Mouse (Mus musculus) embryo, embryonic 11 days (tissue): Measurements from ENCODE around the gene Eddm3b.
"Not testable (repeated sequence)": the region's sequence is repeated elsewhere in the genome, so short reads cannot be mapped to it uniquely, and the experiment has no call there.

Source experiments
- DNase-seq: peaks from one replicate; pipeline ENCODE4 v3.0.0-alpha.2; 2015

The Eddm3b gene

GRCm38 (mm10) chr14:51145521-51145920 lies 31.3 kb downstream of the Eddm3b start:
- no peak for DNase-seq

GRCm38 (mm10) chr14:51146685-51147084 lies 32.5 kb downstream of the Eddm3b start, which contains the start of gene Rnase1:
Gene Rnase1, minus strand, starts transcription at chr14:51146785.
- DNase-seq: no peak

GRCm38 (mm10) chr14:51148006-51148405 lies 33.8 kb downstream of the Eddm3b start:
- DNase-seq: no peak

GRCm38 (mm10) chr14:51149164-51149563 lies 34.9 kb downstream of the Eddm3b start:
- DNase-seq: no peak

GRCm38 (mm10) chr14:51150206-51150831 lies 36.1 kb downstream of the Eddm3b start:
- DNase-seq: no peak

- no peak for DNase-seq
Observed at GRCm38 (mm10) chr14:51152249-51152870, 38.1 kb downstream of the Eddm3b start.

- no peak for DNase-seq
Observed at GRCm38 (mm10) chr14:51156056-51156735, 42.0 kb downstream of the Eddm3b start.

GRCm38 (mm10) chr14:51156736-51157068 lies 42.5 kb downstream of the Eddm3b start:
- no peak for DNase-seq

- DNase-seq: no peak
Observed at GRCm38 (mm10) chr14:51157072-51157471, 42.8 kb downstream of the Eddm3b start.

GRCm38 (mm10) chr14:51161976-51162375 lies 47.8 kb downstream of the Eddm3b start, which contains the start of gene Rnase2b:
Gene Rnase2b, plus strand, starts transcription at chr14:51162260.
- not testable (repeated sequence) for DNase-seq

GRCm38 (mm10) chr14:51163323-51163722 lies 49.1 kb downstream of the Eddm3b start:
- not testable (repeated sequence) for DNase-seq

- DNase-seq: no peak
Observed at GRCm38 (mm10) chr14:51165435-51165834, 51.2 kb downstream of the Eddm3b start.

GRCm38 (mm10) chr14:51166068-51166467 lies 51.8 kb downstream of the Eddm3b start:
- DNase-seq: no peak
